Mouse (Mus musculus) liver, embryonic 14.5 days (tissue): ENCODE results near the gene Ccdc138.

Source experiments
- CTCF ChIP-seq: IDR thresholded peaks from 2 replicates; pipeline ENCODE4 v1.5.1; 2016; ENCODE audit warnings: antibody characterized with exemption, low read depth, control low read depth
- EP300 ChIP-seq: IDR thresholded peaks from 2 replicates; pipeline ENCODE4 v1.6.1; 2016; ENCODE audit warnings: antibody characterized with exemption, low read depth

DNA sequence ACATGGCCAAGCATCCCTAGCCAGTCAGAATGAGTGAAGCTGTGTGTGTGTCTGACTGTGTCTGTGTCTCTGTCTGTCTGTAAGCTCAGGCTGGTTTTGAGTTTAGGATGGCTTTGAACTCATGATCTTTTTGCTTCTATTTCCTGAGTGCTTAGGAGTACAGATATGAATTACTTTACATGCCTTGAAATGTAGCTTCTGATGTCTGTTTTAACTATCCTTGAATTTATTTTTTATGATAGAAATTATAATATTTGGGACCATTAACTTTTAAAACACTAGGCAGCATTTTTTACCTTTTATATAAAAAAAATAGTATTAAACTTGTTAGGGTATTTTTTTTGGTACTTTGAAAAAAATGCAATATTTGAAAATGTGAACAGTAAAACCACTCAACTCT is 46.2 kb upstream of the Ccdc138 start:
- TF ChIP-seq CTCF, result no peak
- no peak for TF ChIP-seq EP300
